Mouse (Mus musculus) CH12.LX (cell line): ENCODE results near the gene Zbtb7a.

Experiments
- CTCF ChIP-seq, 2 experiments: IDR thresholded peaks in 1 of 2; conservative IDR thresholded peaks in 1 of 2; 2 replicates each; pipeline ENCODE4 v1.5.1; 2011 to 2012; ENCODE audit warnings: low read depth in 2 of 2, low read length in 2 of 2, improper control_type of control experiment in 1 of 2, inconsistent platforms in 1 of 2, mild to moderate bottlenecking in 1 of 2, moderate library complexity in 1 of 2
- E2F4 ChIP-seq: IDR thresholded peaks from 2 replicates; pipeline ENCODE4 v1.6.1; 2011; ENCODE audit warnings: low read depth, low read length, improper control_type of control experiment; ENCODE audit not compliant: insufficient replicate concordance
- EP300 ChIP-seq: IDR thresholded peaks from 2 replicates; pipeline ENCODE4 v1.6.1; 2011; ENCODE audit warnings: low read length, improper control_type of control experiment
- PAX5 ChIP-seq: IDR thresholded peaks from 2 replicates; pipeline ENCODE4 v1.6.1; 2012; ENCODE audit warnings: low read length, inconsistent platforms, mixed read lengths
- POLR2A ChIP-seq: IDR thresholded peaks from 2 replicates; pipeline ENCODE4 v1.6.1; 2011; ENCODE audit warnings: low read depth, mild to moderate bottlenecking, improper control_type of control experiment, low read length
- RCOR1 ChIP-seq: conservative IDR thresholded peaks from 2 replicates; pipeline ENCODE4 v1.6.1; 2012; ENCODE audit warnings: low read depth, mild to moderate bottlenecking, inconsistent platforms, low read length, improper control_type of control experiment
- USF1 ChIP-seq: IDR thresholded peaks from 2 replicates; pipeline ENCODE4 v1.6.1; 2014; ENCODE audit warnings: low read depth, mild to moderate bottlenecking, inconsistent platforms, low read length, improper control_type of control experiment
- ZC3H11A ChIP-seq: IDR thresholded peaks from 2 replicates; pipeline ENCODE4 v1.6.1; 2012; ENCODE audit warnings: low read depth, mild to moderate bottlenecking, inconsistent platforms, low read length, improper control_type of control experiment

GRCm38 (mm10) chr10:81179451-81180342, 44.7 kb downstream of the Zbtb7a start:
- TF ChIP-seq EP300 (no peak), RCOR1 (no peak), USF1 (no peak), E2F4 (no peak), ZC3H11A (no peak), PAX5 (no peak), POLR2A (peak; percentile 22), CTCF (conservative IDR thresholded peaks at IDR 0.05 in 1 of 2, IDR thresholded peaks at IDR 0.05 in 1 of 2; ENCODE audit: low read depth in 2 of 2, low read length in 2 of 2) (peak; percentile 17 to 31; a peak in 2 of 4 replicates)
